Mouse (Mus musculus) granulocyte monocyte progenitor cell, adult 5-6 weeks (primary cell): ENCODE data around the gene Olfr554. TPM values are rescaled to one million over a fixed set of nuclear protein-coding genes. Genes with fewer than 3 reads are reported as not detected.
A peak's percentile ranks its signal among the peaks of the same experiment; 100 is the strongest.
"Not testable (repeated sequence)": the region's sequence is repeated elsewhere in the genome, so short reads cannot be mapped to it uniquely, and the experiment has no call there.

Experiments
- ATAC-seq: replicated peaks from 2 replicates; pipeline ENCODE4 v1.8.0; 2016; ENCODE audit warnings: mild to moderate bottlenecking, moderate TSS enrichment, inconsistent platforms; ENCODE audit not compliant: poor library complexity, severe bottlenecking
- total RNA-seq, 2 experiments: library from RNA; stranded (forward) in 1 of 2; stranded (reverse) in 1 of 2; fragments of 200-712, 200-1000 nt in 1 of 2; fragments of >200 nt in 1 of 2; fragmentation: Nextera tagmentation in 1 of 2; gene quantifications; 2 replicates each; pipeline ENCODE4 v1.2.3; 2014 to 2017

Olfr554 gene
- total RNA-seq (2014; fragmentation: Nextera tagmentation) (not detected in 2 replicates), total RNA-seq (2017) (not detected in 2 replicates)

DNA sequence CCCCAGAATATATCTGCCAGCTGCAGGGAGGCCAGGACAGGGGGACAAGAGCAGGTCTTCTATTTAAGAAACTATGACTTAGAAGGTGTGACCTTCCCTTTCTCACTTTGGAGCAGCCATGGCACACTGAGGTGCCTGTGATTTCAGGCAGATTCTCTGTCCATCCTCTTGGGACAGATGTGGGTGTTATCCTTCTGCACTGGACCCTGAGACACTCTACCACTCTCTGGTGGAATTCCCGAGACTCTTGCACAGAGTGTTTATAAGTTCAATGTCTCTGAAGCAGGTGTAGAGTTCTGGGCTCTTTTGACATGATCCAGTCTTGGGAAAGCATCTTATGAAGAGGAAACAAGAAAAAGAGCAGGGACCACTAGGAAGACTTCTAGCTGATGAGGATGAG, at the start of gene Olfr554:
Olfr554 (plus strand) TSS at position 301 of the 400 bp plus-strand sequence.
- no peak for ATAC-seq

DNA sequence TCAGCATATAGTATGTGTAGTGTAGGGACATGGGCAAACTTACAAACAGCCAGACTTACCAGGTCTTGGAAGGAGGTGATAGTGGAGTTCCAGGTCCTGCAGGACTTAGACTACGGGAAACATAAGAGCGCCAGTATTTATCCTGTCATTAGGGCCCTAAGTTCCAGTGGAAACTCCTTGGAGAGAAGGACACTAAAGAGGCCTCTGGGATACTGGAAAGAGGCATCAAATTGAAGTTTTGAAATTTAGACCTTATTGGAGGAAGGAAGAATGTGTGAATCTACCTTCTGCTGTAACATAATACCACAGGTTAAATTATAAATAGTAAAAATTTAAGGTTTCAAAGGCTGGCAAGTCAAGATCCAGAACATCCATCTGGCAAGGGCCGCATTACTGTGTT, 46.4 kb upstream of the Olfr554 start, which contains the start of gene Olfr551:
Olfr551 (minus strand) TSS at position 101 of the 400 bp plus-strand sequence.
- ATAC-seq = no peak

DNA sequence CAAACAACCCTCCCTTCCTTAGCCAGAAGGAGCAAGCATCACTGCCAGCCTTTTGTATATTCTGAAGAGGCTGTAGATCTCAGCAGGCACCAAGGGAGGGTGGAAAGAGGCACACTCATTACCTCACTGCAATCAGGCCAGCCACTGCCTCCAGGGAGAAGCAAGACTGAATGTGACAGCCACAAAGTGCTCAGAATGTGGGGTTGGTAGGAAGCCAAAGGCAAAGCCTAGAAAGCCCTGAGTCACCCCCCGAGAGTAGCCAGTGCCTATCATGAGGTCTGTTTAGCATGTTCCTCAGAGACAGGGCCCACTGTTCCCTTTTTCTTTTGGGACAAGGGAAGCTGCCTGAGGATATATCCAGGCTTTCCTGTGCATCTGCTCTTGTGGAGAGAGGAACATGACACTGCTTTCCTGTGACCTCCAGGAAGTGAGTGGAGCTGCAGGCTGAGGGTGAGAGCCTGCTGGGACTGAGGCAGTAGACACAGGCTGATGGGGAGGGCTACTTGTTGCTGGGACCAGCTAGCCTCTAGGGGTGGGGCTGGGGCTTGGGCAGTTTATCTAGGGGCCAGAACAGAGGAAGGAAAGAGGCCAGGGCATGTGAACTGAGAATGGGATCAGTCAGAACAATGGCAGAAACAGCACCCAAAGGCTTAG, 40.7 kb upstream of the Olfr554 start, which contains the start of gene Olfr552:
Olfr552 (plus strand) TSS at position 393 of the 654 bp plus-strand sequence.
- ATAC-seq = peak; percentile 73

DNA sequence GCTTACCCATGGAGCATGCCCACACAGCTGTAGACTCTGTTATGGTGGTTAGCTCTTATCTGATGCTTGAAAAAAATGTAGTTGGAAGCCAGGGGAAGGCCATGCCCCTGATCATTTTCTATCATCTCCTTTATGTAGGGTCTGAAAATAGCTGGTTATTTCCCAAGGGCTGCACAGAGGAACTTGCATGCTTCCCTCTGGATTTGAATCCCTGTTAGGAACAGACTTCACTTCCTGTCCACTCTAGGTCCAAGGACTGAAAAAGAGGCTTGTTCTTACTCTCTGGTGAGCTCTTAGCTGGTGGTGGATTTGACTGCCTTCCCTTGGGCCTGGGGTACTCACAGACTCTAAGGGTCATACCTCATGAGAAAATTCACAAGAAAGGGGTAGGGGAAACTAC, 20.1 kb upstream of the Olfr554 start, which contains the start of gene Olfr553:
Olfr553 (minus strand) TSS at position 101 of the 400 bp plus-strand sequence.
- no peak for ATAC-seq

DNA sequence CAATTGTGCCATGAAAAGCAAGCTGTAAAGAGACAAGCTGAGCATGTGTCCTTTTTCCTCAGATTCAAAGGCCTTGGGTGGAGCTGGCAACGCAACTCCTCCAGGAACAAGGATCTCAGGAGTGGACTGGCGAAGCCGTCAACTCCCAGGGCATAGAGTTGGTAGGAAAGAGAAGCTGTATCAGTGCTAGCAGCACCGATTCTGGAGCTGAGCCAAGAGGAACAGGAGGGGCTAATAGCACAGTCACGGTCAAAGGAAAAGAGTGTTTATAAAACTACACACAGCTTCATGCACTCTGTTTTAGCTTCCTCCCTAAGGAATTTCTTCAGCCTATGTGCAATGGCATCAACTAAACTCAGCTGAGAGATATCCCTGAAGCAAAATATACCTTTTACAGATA, 18.6 kb upstream of the Olfr554 start:
- ATAC-seq = peak; percentile 77

DNA sequence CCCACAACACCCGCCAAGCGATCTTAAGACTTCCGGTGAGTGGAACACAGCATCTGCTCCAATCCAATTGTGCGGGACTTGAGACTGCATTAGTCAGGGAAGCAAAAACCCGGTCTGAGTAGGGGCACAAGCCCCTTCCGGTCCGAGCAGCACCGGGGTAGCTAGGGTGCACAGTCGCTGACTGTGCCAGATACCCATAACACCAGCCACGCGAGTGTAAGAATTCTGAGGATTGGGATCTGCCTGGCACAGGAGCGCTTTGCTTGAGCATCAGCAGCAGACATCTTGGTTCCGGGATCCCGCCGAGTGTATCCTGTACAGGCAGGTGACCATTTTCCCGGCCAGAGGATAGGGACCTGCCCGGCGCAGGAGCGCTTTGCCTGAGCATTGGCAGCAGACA, 17.9 kb upstream of the Olfr554 start:
- ATAC-seq = not testable (repeated sequence)

DNA sequence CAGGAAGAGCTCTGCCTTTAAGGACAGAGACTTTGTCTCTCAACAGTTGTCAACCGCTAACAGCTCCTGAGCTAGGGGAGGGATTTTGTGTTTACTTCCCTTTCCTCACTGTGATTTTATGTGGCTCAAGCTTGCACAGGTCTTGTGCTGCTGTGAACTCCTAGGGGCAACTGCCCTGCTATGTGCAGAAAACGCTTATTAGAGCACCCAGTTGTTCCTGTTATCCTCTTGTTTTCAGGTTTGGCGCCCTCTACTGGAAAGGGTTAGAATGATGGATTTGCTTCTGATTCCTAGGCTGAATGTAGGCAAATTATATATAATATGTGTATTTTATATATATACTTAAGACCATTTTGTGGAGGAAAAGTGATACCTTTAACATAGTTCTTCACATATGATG, 1.6 kb upstream of the Olfr554 start:
- ATAC-seq = peak; percentile 91

DNA sequence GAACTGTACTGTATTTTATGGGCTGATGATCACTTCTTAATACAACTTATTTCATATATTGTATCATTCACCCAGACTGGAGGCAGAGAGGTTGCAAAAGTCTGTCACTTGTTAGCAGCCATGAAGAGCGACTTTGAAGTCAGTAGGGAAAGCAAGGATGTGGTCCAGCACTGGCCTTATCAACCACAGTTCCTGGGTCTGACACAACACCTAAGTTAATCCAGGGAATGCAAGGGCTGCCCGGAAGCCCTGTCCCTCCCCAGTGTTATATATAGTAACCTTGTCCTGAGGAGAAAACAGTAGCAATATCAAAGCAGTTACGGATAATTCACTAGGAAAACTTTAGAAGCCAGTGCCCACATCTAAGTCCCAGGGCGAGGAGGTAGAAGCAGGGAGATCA, 6.7 kb downstream of the Olfr554 start:
- ATAC-seq = not testable (repeated sequence)

DNA sequence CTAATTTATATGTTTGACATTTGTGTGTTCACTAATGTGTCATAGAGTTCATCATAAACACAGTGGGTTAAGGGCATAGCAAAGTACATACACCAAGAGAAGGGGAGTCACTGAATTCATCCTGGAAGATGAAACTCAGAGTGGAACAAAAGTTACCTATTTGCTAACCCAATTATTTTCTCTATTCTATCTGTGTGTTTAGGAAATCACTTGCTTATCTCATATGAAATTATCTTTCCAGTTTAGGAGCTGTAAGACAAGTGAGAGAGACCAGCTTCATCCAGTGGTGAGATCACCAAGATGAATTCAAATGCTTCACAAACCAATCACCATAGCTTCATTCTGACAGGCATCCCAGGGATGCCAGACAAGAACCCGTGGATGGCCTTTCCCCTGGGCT, 20.3 kb downstream of the Olfr554 start, which contains the start of gene Olfr555:
Olfr555 (plus strand) TSS at position 301 of the 400 bp plus-strand sequence.
- ATAC-seq = no peak

DNA sequence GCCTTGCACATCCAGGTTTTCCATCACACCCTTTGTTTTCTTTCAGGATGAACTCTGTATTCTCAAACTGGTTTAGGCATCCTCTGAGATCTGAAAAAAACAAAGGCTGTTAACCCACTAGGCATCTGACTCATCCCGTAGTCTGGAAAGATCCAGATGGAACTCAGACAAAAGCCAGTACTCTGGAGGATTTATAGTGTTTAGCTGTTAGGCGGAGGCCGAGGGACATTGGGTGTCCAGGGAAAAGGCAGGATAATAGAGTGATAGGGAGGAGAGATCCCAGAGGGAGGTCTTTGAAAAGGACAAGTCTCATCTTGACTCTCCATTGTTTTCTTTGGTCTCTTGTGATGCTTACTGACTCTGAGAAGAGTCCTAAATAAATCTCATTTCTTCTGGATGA, 26.4 kb downstream of the Olfr554 start, which contains the start of gene Olfr556:
Olfr556 (plus strand) TSS at position 301 of the 400 bp plus-strand sequence.
- ATAC-seq = no peak

DNA sequence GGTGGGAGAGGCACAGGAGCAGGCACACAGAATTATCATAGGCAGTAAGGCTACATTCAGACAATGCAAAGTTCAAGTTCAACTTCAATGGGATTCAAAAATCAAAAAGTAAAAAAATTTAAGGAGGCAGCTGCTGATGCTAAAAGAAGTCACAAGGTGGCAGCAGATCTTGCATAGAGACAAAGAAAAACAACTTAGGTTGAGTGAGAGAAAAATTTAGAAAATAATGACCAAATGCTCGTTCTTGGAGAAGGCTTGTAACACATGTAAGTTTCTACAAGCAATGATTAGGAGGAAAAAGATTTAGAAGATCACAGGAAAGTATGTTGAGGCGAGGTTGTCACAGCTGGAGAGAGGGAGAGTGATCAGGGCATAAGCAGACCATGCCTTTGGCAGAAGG, 27.1 kb downstream of the Olfr554 start:
- ATAC-seq = no peak

DNA sequence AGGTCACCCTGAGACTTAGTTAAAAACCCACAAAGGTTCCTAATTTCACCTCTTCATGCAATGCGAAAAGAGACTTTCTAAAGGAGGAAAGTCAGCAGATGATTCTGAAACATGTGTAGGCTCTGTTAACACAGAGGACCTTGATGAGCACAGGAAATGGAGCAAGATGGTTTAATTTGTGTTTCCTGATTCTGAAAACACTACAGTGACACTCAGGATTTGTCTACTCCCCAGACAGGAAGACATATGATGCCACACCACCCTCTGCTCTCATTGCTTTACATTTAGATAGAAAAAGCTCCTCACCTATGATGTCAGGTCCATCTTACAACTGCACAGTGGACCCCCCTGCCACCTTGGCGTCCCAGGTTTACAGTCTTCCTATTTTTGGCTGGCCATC, 38.0 kb downstream of the Olfr554 start:
- peak; percentile 88 for ATAC-seq

DNA sequence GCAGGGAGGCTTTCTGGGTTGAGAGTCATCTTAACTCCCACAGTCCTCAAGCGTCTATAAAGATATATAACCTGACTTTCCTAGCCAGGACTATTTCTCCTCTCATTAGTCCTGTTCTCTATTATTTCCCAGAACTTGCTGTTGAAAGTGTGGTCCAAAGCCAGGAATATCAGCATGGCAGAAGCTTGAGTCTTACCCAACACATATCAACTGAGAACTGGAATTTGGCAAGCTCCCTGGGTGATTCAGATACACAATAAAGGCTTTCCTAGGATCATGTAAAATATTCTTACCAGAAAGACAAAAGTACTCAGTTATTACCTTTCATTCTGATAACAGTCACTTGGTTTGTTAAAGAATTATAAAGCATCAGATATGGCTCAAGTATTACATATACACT, 43.7 kb downstream of the Olfr554 start:
- ATAC-seq = no peak

DNA sequence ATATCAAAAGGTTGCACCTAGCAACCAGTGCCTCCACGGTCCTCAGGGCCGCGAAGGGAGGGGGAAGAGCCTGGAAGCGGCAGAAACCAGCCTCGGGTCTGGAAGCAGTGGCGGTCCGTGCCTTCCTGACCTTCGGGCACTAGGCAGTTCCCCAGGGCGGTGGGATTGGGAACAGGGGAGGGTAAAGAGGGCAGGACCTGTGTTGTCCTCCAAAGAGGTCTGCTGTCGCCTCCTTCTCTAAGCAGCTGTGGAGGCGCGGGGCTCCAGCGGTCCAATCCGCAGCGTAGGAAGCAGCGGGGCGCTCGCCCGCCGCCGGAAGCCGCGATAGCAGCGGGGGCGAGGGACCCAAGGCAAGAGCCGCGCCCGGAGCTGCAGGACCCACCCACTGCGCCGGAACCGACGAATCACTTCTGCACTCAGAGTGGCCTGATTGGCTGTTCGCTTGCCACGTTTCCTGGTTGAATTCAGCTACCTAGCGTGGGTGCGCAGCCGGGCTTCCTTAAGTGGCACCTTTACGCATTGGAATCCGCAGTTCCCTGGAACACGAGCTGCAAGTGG, 48.8 kb downstream of the Olfr554 start, which contains the start of gene Trim68:
Trim68 (minus strand) TSS at position 384 of the 558 bp plus-strand sequence.
- ATAC-seq = peak; percentile 99

Other genes starting within 250 kb of the Olfr554 start
- gene Rrm1, start 196.7 kb upstream of the Olfr554 start, total RNA-seq (2014; fragmentation: Nextera tagmentation) = 171 and 252 TPM in 2 replicates
- gene Rrm1, start 196.7 kb upstream of the Olfr554 start, total RNA-seq (2017) = 642 and 757 TPM in 2 replicates
- not detected in 2 replicates for gene Olfr543, start 156.8 kb upstream of the Olfr554 start, total RNA-seq (2014; fragmentation: Nextera tagmentation)
- not detected in 2 replicates for gene Olfr543, start 156.8 kb upstream of the Olfr554 start, total RNA-seq (2017)
- gene Olfr544, start 150.1 kb upstream of the Olfr554 start, total RNA-seq (2014; fragmentation: Nextera tagmentation) = not detected in 2 replicates
- gene Olfr544, start 150.1 kb upstream of the Olfr554 start, total RNA-seq (2017) = not detected in 2 replicates
- not detected in 2 replicates for gene Olfr545, start 138.9 kb upstream of the Olfr554 start, total RNA-seq (2014; fragmentation: Nextera tagmentation)
- not detected in 2 replicates for gene Olfr545, start 138.9 kb upstream of the Olfr554 start, total RNA-seq (2017)
- not detected in 2 replicates for gene Olfr547, start 103.7 kb upstream of the Olfr554 start, total RNA-seq (2014; fragmentation: Nextera tagmentation)
- not detected in 2 replicates for gene Olfr547, start 103.7 kb upstream of the Olfr554 start, total RNA-seq (2017)
- gene Olfr548-ps1, start 97.5 kb upstream of the Olfr554 start, total RNA-seq (2014; fragmentation: Nextera tagmentation) = not detected in 2 replicates
- gene Olfr548-ps1, start 97.5 kb upstream of the Olfr554 start, total RNA-seq (2017) = not detected in 2 replicates
- gene Olfr549, start 88.6 kb upstream of the Olfr554 start, total RNA-seq (2014; fragmentation: Nextera tagmentation) = not detected in 2 replicates
- not detected in 2 replicates for gene Olfr549, start 88.6 kb upstream of the Olfr554 start, total RNA-seq (2017)
- 14.9 and 15.9 TPM in 2 replicates for gene Trim21, start 72.9 kb upstream of the Olfr554 start, total RNA-seq (2014; fragmentation: Nextera tagmentation)
- gene Trim21, start 72.9 kb upstream of the Olfr554 start, total RNA-seq (2017) = 31.5 and 33.5 TPM in 2 replicates
- gene Olfr550, start 67.0 kb upstream of the Olfr554 start, total RNA-seq (2014; fragmentation: Nextera tagmentation) = not detected in 2 replicates
- not detected in 2 replicates for gene Olfr550, start 67.0 kb upstream of the Olfr554 start, total RNA-seq (2017)
- gene Olfr551, start 46.5 kb upstream of the Olfr554 start, total RNA-seq (2014; fragmentation: Nextera tagmentation) = not detected in 2 replicates
- not detected in 2 replicates for gene Olfr551, start 46.5 kb upstream of the Olfr554 start, total RNA-seq (2017)
- gene Olfr552, start 40.7 kb upstream of the Olfr554 start, total RNA-seq (2014; fragmentation: Nextera tagmentation) = not detected in 2 replicates
- gene Olfr552, start 40.7 kb upstream of the Olfr554 start, total RNA-seq (2017) = 0.09 TPM in 1 of 2 replicates, not detected in the other
- not detected in 2 replicates for gene Olfr553, start 20.2 kb upstream of the Olfr554 start, total RNA-seq (2014; fragmentation: Nextera tagmentation)
- gene Olfr553, start 20.2 kb upstream of the Olfr554 start, total RNA-seq (2017) = not detected in 2 replicates
- gene Olfr555, start 20.4 kb downstream of the Olfr554 start, total RNA-seq (2014; fragmentation: Nextera tagmentation) = not detected in 2 replicates
- not detected in 2 replicates for gene Olfr555, start 20.4 kb downstream of the Olfr554 start, total RNA-seq (2017)
- gene Olfr556, start 26.5 kb downstream of the Olfr554 start, total RNA-seq (2014; fragmentation: Nextera tagmentation) = not detected in 2 replicates
- gene Olfr556, start 26.5 kb downstream of the Olfr554 start, total RNA-seq (2017) = not detected in 2 replicates
- gene Trim68, start 48.9 kb downstream of the Olfr554 start, total RNA-seq (2014; fragmentation: Nextera tagmentation) = 4.8 and 13.0 TPM in 2 replicates
- gene Trim68, start 48.9 kb downstream of the Olfr554 start, total RNA-seq (2017) = 5.7 and 6.1 TPM in 2 replicates
- gene Olfr557, start 57.5 kb downstream of the Olfr554 start, total RNA-seq (2014; fragmentation: Nextera tagmentation) = not detected in 2 replicates
- not detected in 2 replicates for gene Olfr557, start 57.5 kb downstream of the Olfr554 start, total RNA-seq (2017)
- gene Olfr558, start 63.8 kb downstream of the Olfr554 start, total RNA-seq (2014; fragmentation: Nextera tagmentation) = not detected in 2 replicates
- not detected in 2 replicates for gene Olfr558, start 63.8 kb downstream of the Olfr554 start, total RNA-seq (2017)
- gene Olfr33, start 80.6 kb downstream of the Olfr554 start, total RNA-seq (2014; fragmentation: Nextera tagmentation) = not detected in 2 replicates
- gene Olfr33, start 80.6 kb downstream of the Olfr554 start, total RNA-seq (2017) = not detected in 2 replicates
- not detected in 2 replicates for gene Olfr559, start 89.1 kb downstream of the Olfr554 start, total RNA-seq (2014; fragmentation: Nextera tagmentation)
- not detected in 2 replicates for gene Olfr559, start 89.1 kb downstream of the Olfr554 start, total RNA-seq (2017)
- not detected in 2 replicates for gene Olfr560, start 120.9 kb downstream of the Olfr554 start, total RNA-seq (2014; fragmentation: Nextera tagmentation)
- gene Olfr560, start 120.9 kb downstream of the Olfr554 start, total RNA-seq (2017) = not detected in 2 replicates
- gene Olfr78, start 121.0 kb downstream of the Olfr554 start, total RNA-seq (2014; fragmentation: Nextera tagmentation) = not detected in 2 replicates
- not detected in 2 replicates for gene Olfr78, start 121.0 kb downstream of the Olfr554 start, total RNA-seq (2017)
- not detected in 2 replicates for gene Olfr561, start 132.8 kb downstream of the Olfr554 start, total RNA-seq (2014; fragmentation: Nextera tagmentation)
- not detected in 2 replicates for gene Olfr561, start 132.8 kb downstream of the Olfr554 start, total RNA-seq (2017)
- not detected in 2 replicates for gene Olfr564, start 165.0 kb downstream of the Olfr554 start, total RNA-seq (2014; fragmentation: Nextera tagmentation)
- not detected in 2 replicates for gene Olfr564, start 165.0 kb downstream of the Olfr554 start, total RNA-seq (2017)
- gene Olfr566, start 220.3 kb downstream of the Olfr554 start, total RNA-seq (2014; fragmentation: Nextera tagmentation) = not detected in 2 replicates
- not detected in 2 replicates for gene Olfr566, start 220.3 kb downstream of the Olfr554 start, total RNA-seq (2017)
- gene Olfr568, start 238.7 kb downstream of the Olfr554 start, total RNA-seq (2014; fragmentation: Nextera tagmentation) = not detected in 2 replicates
- gene Olfr568, start 238.7 kb downstream of the Olfr554 start, total RNA-seq (2017) = not detected in 2 replicates